Mouse (Mus musculus) thymus, adult 2 months (tissue): ENCODE measurements around the gene Camkk1.

Experiments
- CTCF ChIP-seq: fragments of 200-500 bp; IDR thresholded peaks from 2 replicates; pipeline ENCODE4 v1.5.1; 2012; ENCODE audit warnings: mild to moderate bottlenecking, control low read depth, low read length, moderate library complexity, borderline replicate concordance; ENCODE audit not compliant: control insufficient read depth, poor library complexity, insufficient read depth; ENCODE audit errors: extremely low read depth
- POLR2A ChIP-seq: fragments of 200-500 bp; IDR thresholded peaks from 2 replicates; pipeline ENCODE4 v1.6.1; 2012; ENCODE audit warnings: mild to moderate bottlenecking, low read length, control low read depth, moderate library complexity; ENCODE audit not compliant: control insufficient read depth, poor library complexity, insufficient read depth; ENCODE audit errors: extremely low read depth

GRCm38 (mm10) chr11:73024236-73024904 is 5.6 kb downstream of the Camkk1 start:
- TF ChIP-seq CTCF, result no peak
- TF ChIP-seq POLR2A, result no peak
